ENCODE assay signal across 8 mouse cellular contexts in genomic region chr8:119812650-119813431, GRCm38 (mm10). TPM values are rescaled to one million over a fixed set of nuclear protein-coding genes. Genes with fewer than 3 reads are reported as not detected.
DNase-seq lines count a peak whose midpoint lies in the region; ATAC-seq and TF ChIP-seq lines count a peak whose summit lies in the region.

No protein-coding gene starts in this region.

- peak; percentile 44 for DNase-seq in heart, adult 8-10 months (ENCODE audit: low spot score)
- DNase-seq in G1E (ENCODE audit: low spot score), result peak; percentile 33
- DNase-seq in thymus, postnatal 36 days, result peak; percentile 72 to 78
- DNase-seq in gastrocnemius, postnatal 10 days, result no peak

- peaks cover 4% of the 10 kb centered on the region for H3K4me1 ChIP-seq in heart, embryonic 11.5 days (ENCODE audit: control insufficient read depth, insufficient read depth, low read length)
- H3K4me1 ChIP-seq in G1E (ENCODE audit: insufficient read depth, low read depth, low read length), result peaks cover 18% of the 10 kb centered on the region
- peaks cover 37% of the 10 kb centered on the region for H3K4me1 ChIP-seq in kidney, embryonic 16.5 days (ENCODE audit: insufficient read depth, low read length)

- no peak overlapping the region for H3K4me2 ChIP-seq in heart, embryonic 11.5 days
- H3K4me2 ChIP-seq in kidney, embryonic 16.5 days (replicated peaks; ENCODE audit: low read depth, low read length), result peak overlapping the region; percentile 20

- H3K9ac ChIP-seq in heart, embryonic 11.5 days (ENCODE audit: low read depth, low read length), result no peak overlapping the region
- H3K9ac ChIP-seq in kidney, embryonic 16.5 days (replicated peaks; ENCODE audit: low read length), result peak overlapping the region; percentile 32

- H3K27me3 ChIP-seq in heart, embryonic 11.5 days (ENCODE audit: control insufficient read depth, insufficient read depth, low read length), result no peaks in the 10 kb centered on the region
- peaks cover 37% of the 10 kb centered on the region for H3K27me3 ChIP-seq in G1E (ENCODE audit: insufficient read depth, low read length)
- no peaks in the 10 kb centered on the region for H3K27me3 ChIP-seq in kidney, embryonic 16.5 days (ENCODE audit: insufficient read depth, low read length)

- H3K9me3 ChIP-seq in heart, embryonic 11.5 days (replicated peaks; ENCODE audit: control insufficient read depth, low read length), result no peaks in the 10 kb centered on the region
- no peaks in the 10 kb centered on the region for H3K9me3 ChIP-seq in G1E (replicated peaks)
- no peaks in the 10 kb centered on the region for H3K9me3 ChIP-seq in kidney, embryonic 16.5 days (ENCODE audit: low read length)

- WGBS in heart, embryonic 11.5 days (ENCODE audit: insufficient replicate concordance), result 75% methylated on average over 12 of the region's 12 CpGs
- WGBS in kidney, embryonic 16.5 days, result 45% methylated on average over 12 of the region's 12 CpGs

- TF ChIP-seq CTCF in G1E (IDR thresholded peaks at IDR 0.05; ENCODE audit: low read depth, low read length), result no peak

- H3K36me3 ChIP-seq in heart, embryonic 11.5 days (ENCODE audit: control insufficient read depth, insufficient read depth, low read length), result no peaks in the 10 kb centered on the region; the same call in 1 of the 2 replicates
- H3K36me3 ChIP-seq in G1E (replicated peaks), result no peaks in the 10 kb centered on the region
- peaks cover 20% of the 10 kb centered on the region for H3K36me3 ChIP-seq in kidney, embryonic 16.5 days (ENCODE audit: insufficient read depth, low read length)

- H3K27ac ChIP-seq in heart, embryonic 11.5 days (ENCODE audit: low read depth, low read length), result no peak overlapping the region
- peak overlapping the region; percentile 93 for H3K27ac ChIP-seq in kidney, embryonic 16.5 days (ENCODE audit: low read length)

- H3K4me3 ChIP-seq in heart, embryonic 11.5 days (ENCODE audit: low read depth, low read length), result no peak overlapping the region
- no peak overlapping the region for H3K4me3 ChIP-seq in G1E (ENCODE audit: low read depth, low read length)
- no peak overlapping the region for H3K4me3 ChIP-seq in kidney, embryonic 16.5 days (ENCODE audit: low read length)

- no peak for ATAC-seq in heart, embryonic 11.5 days (replicated peaks; ENCODE audit: insufficient number of reproducible peaks, low FRiP score, low TSS enrichment)
- ATAC-seq in G1E (ENCODE audit: extremely low read depth, insufficient number of reproducible peaks, low FRiP score, poor library complexity, severe bottlenecking), result peak; percentile 75
- ATAC-seq in kidney, embryonic 16.5 days (ENCODE audit: low FRiP score, low TSS enrichment), result peak; percentile 30; the same call in 1 of the 2 replicates
- ATAC-seq in megakaryocyte progenitor cell, adult 5-6 weeks (replicated peaks; ENCODE audit: poor library complexity), result peak; percentile 79
- ATAC-seq in erythroblast, adult 5-6 weeks (replicated peaks; ENCODE audit: low FRiP score, poor library complexity, severe bottlenecking), result no peak

RNA-seq across cellular contexts. Expression of gene Cotl1, which starts 27.5 kb away (rescaled TPM):
- total RNA-seq in heart, adult 8-10 months (2022), result 10 to 100 TPM in 3 of 4 experiments, 1 to 10 TPM in 1; 9.6 to 26.9 (median 11.3) TPM
- polyA plus RNA-seq in heart, embryonic 11.5 days (2014; fragmentation: Nextera tagmentation; extraction: Ambion mirVana), result 110 and 142 TPM in 2 replicates
- total RNA-seq in G1E (2014; fragmentation: Nextera tagmentation) (13.5 and 23.9 TPM in 2 replicates), G1E (2017) (60.6 and 63.4 TPM in 2 replicates)
- 69.2 and 72.5 TPM in 2 replicates for polyA plus RNA-seq in G1E (2012)
- polyA plus RNA-seq in kidney, embryonic 16.5 days (2015; fragmentation: Nextera tagmentation; extraction: Ambion mirVana), result 130 and 138 TPM in 2 replicates
- 88.7 and 123 TPM in 2 replicates for total RNA-seq in megakaryocyte progenitor cell, adult 5-6 weeks (2015)
- total RNA-seq in megakaryocyte progenitor cell, adult 5-6 weeks (2017), result 101 and 127 TPM in 2 replicates
- total RNA-seq in erythroblast, adult 5-6 weeks (2015; ENCODE audit: low replicate concordance), result 95.5 and 123 TPM in 2 replicates
- 51.2 and 98.1 TPM in 2 replicates for total RNA-seq in erythroblast, adult 5-6 weeks (2017; ENCODE audit: low replicate concordance)
- total RNA-seq in gastrocnemius, postnatal 10 days (2021), result 10 to 100 TPM; 38.3 to 41.8 TPM

RNA-seq across cellular contexts. Expression of gene Tldc1, which starts 34.6 kb away (rescaled TPM):
- total RNA-seq in heart, adult 8-10 months (2022), result 10 to 100 TPM; 11.3 to 14.3 (median 12.1) TPM
- polyA plus RNA-seq in heart, embryonic 11.5 days (2014; fragmentation: Nextera tagmentation; extraction: Ambion mirVana), result 10.2 and 12.9 TPM in 2 replicates
- 6.6 and 8.1 TPM in 2 replicates for total RNA-seq in G1E (2014; fragmentation: Nextera tagmentation)
- total RNA-seq in G1E (2017), result 10.7 TPM in 2 replicates
- 7.2 and 8.4 TPM in 2 replicates for polyA plus RNA-seq in G1E (2012)
- polyA plus RNA-seq in kidney, embryonic 16.5 days (2015; fragmentation: Nextera tagmentation; extraction: Ambion mirVana), result 16.5 and 19.7 TPM in 2 replicates
- total RNA-seq in megakaryocyte progenitor cell, adult 5-6 weeks (2015), result 2.6 TPM in 2 replicates
- total RNA-seq in megakaryocyte progenitor cell, adult 5-6 weeks (2017), result 3.8 and 4.2 TPM in 2 replicates
- 0.42 and 1.3 TPM in 2 replicates for total RNA-seq in erythroblast, adult 5-6 weeks (2015; ENCODE audit: low replicate concordance)
- 1.4 TPM in 1 of 2 replicates, not detected in the other for total RNA-seq in erythroblast, adult 5-6 weeks (2017; ENCODE audit: low replicate concordance)
- 1 to 10 TPM; 4.7 to 5.2 TPM for total RNA-seq in gastrocnemius, postnatal 10 days (2021)

RNA-seq across cellular contexts. Expression of gene Klhl36, which starts 49.2 kb away (rescaled TPM):
- 1 to 10 TPM; 2.8 to 3.1 (median 2.9) TPM for total RNA-seq in heart, adult 8-10 months (2022)
- 8.6 and 8.9 TPM in 2 replicates for polyA plus RNA-seq in heart, embryonic 11.5 days (2014; fragmentation: Nextera tagmentation; extraction: Ambion mirVana)
- 3.9 and 4.0 TPM in 2 replicates for total RNA-seq in G1E (2014; fragmentation: Nextera tagmentation)
- total RNA-seq in G1E (2017), result 8.7 and 9.6 TPM in 2 replicates
- polyA plus RNA-seq in G1E (2012), result 7.3 and 8.0 TPM in 2 replicates
- 20.4 and 22.4 TPM in 2 replicates for polyA plus RNA-seq in kidney, embryonic 16.5 days (2015; fragmentation: Nextera tagmentation; extraction: Ambion mirVana)
- 1.2 and 2.2 TPM in 2 replicates for total RNA-seq in megakaryocyte progenitor cell, adult 5-6 weeks (2015)
- 3.3 and 8.0 TPM in 2 replicates for total RNA-seq in megakaryocyte progenitor cell, adult 5-6 weeks (2017)
- total RNA-seq in erythroblast, adult 5-6 weeks (2015; ENCODE audit: low replicate concordance), result 2.3 and 2.5 TPM in 2 replicates
- 1.6 and 5.2 TPM in 2 replicates for total RNA-seq in erythroblast, adult 5-6 weeks (2017; ENCODE audit: low replicate concordance)
- 1 to 10 TPM; 2.9 to 3.9 TPM for total RNA-seq in gastrocnemius, postnatal 10 days (2021)

Comparison
In these comparisons a context has a peak if more than half of its experiments do, and no peak if none do; other contexts are left out.
1. ATAC-seq: peak in G1E (single experiment), kidney, embryonic 16.5 days (single experiment) and megakaryocyte progenitor cell, adult 5-6 weeks (single experiment); none in heart, embryonic 11.5 days (single experiment) and erythroblast, adult 5-6 weeks (single experiment).